Mouse (Mus musculus) c-Kit-positive CD71-positive TER-119-negative erythroid progenitor cells, embryonic 14.5 days (primary cell): Measurements from ENCODE around the gene Ispd.

ENCODE experiments used
- DNase-seq: peaks from one replicate; pipeline ENCODE4 v3.0.0-alpha.2; 2013; ENCODE audit warnings: low read depth

Gene Ispd

DNA sequence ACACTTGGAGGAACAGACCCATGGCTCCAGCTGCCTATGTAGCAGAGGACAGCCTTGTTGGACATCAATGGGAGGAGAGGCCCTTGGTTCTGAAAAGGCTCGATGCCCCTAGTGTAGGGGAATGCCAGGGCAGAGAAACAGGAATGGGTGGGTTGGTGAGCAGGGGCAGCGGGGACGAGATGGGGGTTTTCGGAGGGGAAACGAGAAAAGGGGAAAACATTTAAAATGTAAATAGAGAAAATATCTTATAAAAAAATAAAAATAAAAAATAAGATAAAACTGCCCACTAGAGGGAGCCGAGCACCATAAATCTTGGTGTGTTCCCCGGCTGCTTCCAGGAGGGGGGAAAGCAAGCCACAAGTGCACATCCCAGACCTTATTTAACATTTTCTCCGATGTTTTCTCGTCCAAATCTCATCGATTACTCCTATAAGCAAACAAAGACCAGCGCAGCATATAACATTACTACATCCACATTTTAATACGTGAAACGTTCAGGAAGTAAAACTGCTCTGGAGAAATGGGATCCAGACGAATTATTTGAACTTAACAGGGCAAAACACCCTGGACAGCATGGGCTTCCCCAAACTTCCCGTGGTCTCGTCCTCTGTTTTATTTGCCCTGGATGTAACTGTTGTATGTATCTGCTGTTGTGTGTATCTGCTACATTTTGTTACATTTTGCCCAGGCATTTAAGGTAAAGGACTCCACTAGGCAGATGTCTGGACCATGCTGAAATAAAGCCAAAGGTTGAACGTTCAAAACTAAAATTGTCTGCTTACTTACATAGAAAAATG is 332.8 kb downstream of the Ispd start:
- peak; percentile 4 for DNase-seq

DNA sequence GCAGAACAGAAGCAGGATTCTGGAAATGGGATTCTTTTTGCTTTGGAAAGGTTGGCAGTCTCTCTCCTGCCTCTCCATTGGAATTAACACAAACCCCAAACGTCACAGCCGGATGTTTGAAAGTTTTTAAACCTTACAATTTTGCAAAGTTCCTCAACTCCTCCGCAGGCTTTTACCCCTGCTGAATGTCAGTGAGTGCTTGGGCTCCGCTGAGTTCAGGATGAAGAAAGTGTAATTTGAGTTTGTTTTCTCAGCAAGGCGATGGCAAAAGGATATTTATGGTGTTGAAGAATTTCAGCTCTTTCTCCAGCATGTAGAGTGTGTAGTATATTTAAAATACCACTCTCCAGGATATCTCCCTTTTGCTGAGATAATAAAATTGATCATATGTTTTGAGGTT is 336.3 kb downstream of the Ispd start:
- no peak for DNase-seq

DNA sequence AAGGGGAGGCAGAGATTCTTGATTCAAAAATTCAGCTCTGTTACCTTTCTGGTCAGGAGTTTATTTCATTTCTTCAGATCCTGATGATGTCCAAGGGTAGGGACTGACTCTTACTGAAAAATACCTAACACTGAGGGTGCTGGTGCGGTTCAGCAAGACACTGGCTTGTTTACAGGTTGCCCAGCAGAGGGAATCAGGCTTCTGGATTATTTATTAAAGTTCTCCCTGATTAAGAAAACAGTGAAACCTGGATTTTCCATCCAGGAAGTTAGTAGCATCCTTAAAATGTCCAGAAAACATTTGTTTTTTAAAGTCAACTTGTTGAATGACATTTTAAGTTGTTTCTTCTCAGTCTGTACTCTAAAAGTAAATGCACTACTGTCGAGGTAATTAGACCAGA is 337.2 kb downstream of the Ispd start:
- DNase-seq: no peak

GRCm38 (mm10) chr12:36719074-36719473 is 337.8 kb downstream of the Ispd start:
- DNase-seq: no peak

GRCm38 (mm10) chr12:36720779-36721178 is 339.5 kb downstream of the Ispd start:
- DNase-seq: no peak

GRCm38 (mm10) chr12:36721223-36721622 is 340.0 kb downstream of the Ispd start:
- DNase-seq: no peak

DNA sequence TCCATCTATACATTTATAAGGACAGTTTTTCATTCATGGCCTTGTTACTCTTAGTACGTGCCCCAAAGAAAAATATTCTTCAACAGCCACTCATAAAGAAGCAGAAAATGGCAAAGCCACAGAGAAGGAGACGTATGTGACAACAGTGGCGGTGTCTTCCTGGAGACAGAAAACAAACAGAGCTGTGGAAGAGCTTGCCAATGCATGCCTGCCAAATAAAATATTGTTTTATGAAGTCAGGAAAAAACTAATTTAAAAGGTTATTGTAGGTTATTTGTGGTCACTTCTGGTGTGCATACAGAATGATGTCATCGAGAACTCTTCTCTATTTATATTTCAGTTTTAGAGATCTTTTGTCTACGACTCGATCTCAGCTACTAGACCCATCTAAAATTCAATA is 341.5 kb downstream of the Ispd start:
- no peak for DNase-seq

- DNase-seq: no peak
Observed at GRCm38 (mm10) chr12:36723302-36723701, 342.1 kb downstream of the Ispd start.

GRCm38 (mm10) chr12:36724297-36724696 is 343.0 kb downstream of the Ispd start:
- no peak for DNase-seq

- DNase-seq: no peak
Observed at GRCm38 (mm10) chr12:36725250-36725649, 344.0 kb downstream of the Ispd start.

DNA sequence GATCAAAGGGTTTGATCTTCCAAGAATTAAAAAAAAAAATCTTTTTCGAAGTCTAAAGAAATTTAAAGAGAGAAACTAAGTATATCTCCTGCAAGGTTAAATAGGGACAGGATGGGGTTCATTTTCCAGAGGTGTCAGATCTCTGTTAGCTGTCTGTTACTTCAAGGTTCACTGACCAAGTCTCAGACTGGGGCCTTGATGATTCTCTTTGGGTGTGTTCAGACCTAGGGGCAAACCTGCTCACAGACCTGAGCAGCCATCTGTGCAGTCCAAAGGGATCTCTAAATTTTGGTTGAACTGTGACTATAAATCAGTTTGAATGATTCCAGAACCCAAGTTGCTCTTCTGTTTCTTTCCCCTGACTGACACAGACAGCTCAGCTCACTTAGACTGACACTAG is 344.8 kb downstream of the Ispd start:
- no peak for DNase-seq

GRCm38 (mm10) chr12:36733673-36734371 is 352.6 kb downstream of the Ispd start:
- DNase-seq: no peak
